Mouse (Mus musculus): ENCODE measurements around the gene Spag9.

Gene Spag9

GRCm38 (mm10) chr11:93995720-93996305 is at the start of gene Spag9:
TSS of gene Spag9 (plus strand) at chr11:93996091.
- peak; percentile 98 for DNase-seq (ENCODE audit: low read depth)

- DNase-seq (ENCODE audit: low read depth), result no peak
Measured at GRCm38 (mm10) chr11:93948887-93949567, 46.9 kb upstream of the Spag9 start.

- DNase-seq (ENCODE audit: low read depth), result peak; percentile 23
Measured at GRCm38 (mm10) chr11:93950045-93950444, 45.8 kb upstream of the Spag9 start.

- no peak for DNase-seq (ENCODE audit: low read depth)
Measured at GRCm38 (mm10) chr11:93952376-93952775, 43.5 kb upstream of the Spag9 start.

- DNase-seq (ENCODE audit: low read depth), result peak; percentile 45
Measured at GRCm38 (mm10) chr11:93954738-93955255, 41.1 kb upstream of the Spag9 start.

- DNase-seq (ENCODE audit: low read depth), result peak; percentile 95
Measured at GRCm38 (mm10) chr11:93955256-93956150, 40.4 kb upstream of the Spag9 start.

- DNase-seq (ENCODE audit: low read depth), result no peak
Measured at GRCm38 (mm10) chr11:93956159-93956558, 39.7 kb upstream of the Spag9 start, which contains the start of gene Nme2. TSS of gene Nme2 (minus strand) at chr11:93956259.

GRCm38 (mm10) chr11:93957031-93957555 is 38.8 kb upstream of the Spag9 start:
- peak; percentile 61 for DNase-seq (ENCODE audit: low read depth)

GRCm38 (mm10) chr11:93957746-93958145 is 38.1 kb upstream of the Spag9 start:
- no peak for DNase-seq (ENCODE audit: low read depth)

GRCm38 (mm10) chr11:93961482-93961881 is 34.4 kb upstream of the Spag9 start:
- DNase-seq (ENCODE audit: low read depth), result no peak

GRCm38 (mm10) chr11:93963013-93963412 is 32.9 kb upstream of the Spag9 start:
- peak; percentile 54 for DNase-seq (ENCODE audit: low read depth)

GRCm38 (mm10) chr11:93965391-93965790 is 30.5 kb upstream of the Spag9 start:
- no peak for DNase-seq (ENCODE audit: low read depth)

GRCm38 (mm10) chr11:93967381-93967780 is 28.5 kb upstream of the Spag9 start:
- no peak for DNase-seq (ENCODE audit: low read depth)

- DNase-seq (ENCODE audit: low read depth), result peak; percentile 99
Measured at GRCm38 (mm10) chr11:93968005-93968847, 27.7 kb upstream of the Spag9 start, which contains the start of the genes Gm20390 and Nme1. TSS of gene Gm20390 (minus strand) at chr11:93968293. TSS of gene Nme1 (minus strand) at chr11:93968521.

GRCm38 (mm10) chr11:93968848-93969128 is 27.1 kb upstream of the Spag9 start:
- no peak for DNase-seq (ENCODE audit: low read depth)

GRCm38 (mm10) chr11:93969171-93969570 is 26.7 kb upstream of the Spag9 start:
- no peak for DNase-seq (ENCODE audit: low read depth)

GRCm38 (mm10) chr11:93969799-93970198 is 26.1 kb upstream of the Spag9 start:
- no peak for DNase-seq (ENCODE audit: low read depth)

- DNase-seq (ENCODE audit: low read depth), result no peak
Measured at GRCm38 (mm10) chr11:93972951-93973350, 22.9 kb upstream of the Spag9 start.

- DNase-seq (ENCODE audit: low read depth), result peak; percentile 48
Measured at GRCm38 (mm10) chr11:93979502-93980049, 16.3 kb upstream of the Spag9 start.

- DNase-seq (ENCODE audit: low read depth), result no peak
Measured at GRCm38 (mm10) chr11:93984619-93985018, 11.3 kb upstream of the Spag9 start.

GRCm38 (mm10) chr11:93985265-93985664 is 10.6 kb upstream of the Spag9 start:
- no peak for DNase-seq (ENCODE audit: low read depth)
